Mouse (Mus musculus) Patski (cell line): ENCODE data around the gene Olfr1175-ps. TPM values are rescaled to one million over a fixed set of nuclear protein-coding genes. Genes with fewer than 3 reads are reported as not detected.

Source experiments
- ATAC-seq: fragments of 100-300 bp; one replicate; pipeline ENCODE4 v1.8.0; 2021
- CTCF ChIA-PET: fragments of 350-600 bp; sonication (Branson Sonifier 250); formaldehyde crosslinking; loops from one replicate; lab custom pipeline; 2022; ENCODE audit warnings: inconsistent platforms; lab: Charles Lee
- POLR2A ChIA-PET: fragments of 350-600 bp; sonication (Branson Sonifier 250); formaldehyde crosslinking; loops from one replicate; lab custom pipeline; 2022; ENCODE audit warnings: antibody characterized with exemption, inconsistent platforms; lab: Charles Lee
- DNase-seq: peaks from one replicate; pipeline ENCODE4 v3.0.0-alpha.2; 2011; ENCODE audit warnings: low read depth, low spot score
- H3K27me3 ChIP-seq: fragments of 371-371 bp; one replicate; pipeline ENCODE4 v1.5.1; 2021
- CTCF ChIP-seq: fragments of 100-300 bp; IDR thresholded peaks from one replicate; pipeline ENCODE4 v1.5.1; 2021
- in situ Hi-C: fragments of 300-500 bp; cut with MboI; formaldehyde crosslinking; loops from 3 replicates; pipeline ENCODE4 v1.11.1; 2018; ENCODE audit warnings: low pct_unique_long_range_greater_than_20kb, mixed read lengths
- polyA plus RNA-seq: library from polyadenylated mRNA; unstranded; gene quantifications from one replicate; pipeline ENCODE4 v1.2.3, GENCODE M21; 2021

Gene Olfr1175-ps
- polyA plus RNA-seq, result not detected

DNA sequence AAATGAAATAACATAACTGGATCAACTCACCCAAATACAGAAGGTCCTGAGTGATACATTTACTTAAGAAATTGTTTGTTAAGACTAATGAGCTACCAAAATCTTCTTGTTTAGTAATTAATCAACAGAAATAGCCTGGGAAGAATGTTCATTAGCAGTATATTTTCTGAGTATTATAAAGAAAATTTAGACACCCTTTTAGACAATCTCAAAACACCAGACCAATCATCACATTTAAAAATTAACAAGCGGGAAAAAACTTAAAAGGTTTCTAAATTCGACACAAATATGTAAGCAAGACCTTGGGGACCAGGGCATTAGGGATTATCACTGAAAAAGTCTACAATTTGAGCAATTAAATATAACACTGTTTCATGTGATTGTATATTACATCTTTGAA lies at the start of gene Olfr1175-ps:
TSS of gene Olfr1175-ps (minus strand) at position 101 of the 400 bp plus-strand sequence.
- in situ Hi-C loops, result no loop called here
- H3K27me3 ChIP-seq, result no peaks in the 10 kb centered on the region
- ATAC-seq (no peak), DNase-seq (no peak)
- CTCF ChIA-PET, result no interaction called here
- POLR2A ChIA-PET, result no interaction called here
- no peak for TF ChIP-seq CTCF

DNA sequence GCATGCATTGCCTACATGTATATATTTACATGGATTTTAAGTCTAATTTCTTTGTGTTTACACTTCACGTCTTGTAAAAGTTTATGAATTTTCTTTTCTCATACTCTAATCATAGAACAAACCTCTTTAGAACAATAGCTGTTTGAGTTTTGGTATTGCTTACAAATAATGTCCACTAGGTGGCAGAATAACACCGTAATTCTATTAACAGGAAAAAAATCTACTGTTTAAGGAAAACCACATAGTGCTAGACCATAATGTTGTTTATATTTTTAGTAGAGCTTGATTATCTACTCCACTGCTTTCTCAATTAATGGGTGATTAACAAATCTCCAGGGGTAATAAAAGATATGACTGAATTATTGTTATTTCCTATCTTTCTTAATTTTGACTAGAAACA lies 29.3 kb upstream of the Olfr1175-ps start:
- TF ChIP-seq CTCF, result no peak
- no peak for ATAC-seq
- DNase-seq, result no peak
- ChIA-PET POLR2A (no interaction called here), CTCF (interaction anchor here (1.0 to 2.0 kb wide), 3 partner anchors 15 to 17 kb away, joined by 3 to 5 read pairs (median 3); no protein-coding TSS in a partner anchor)
- H3K27me3 ChIP-seq, result no peaks in the 10 kb centered on the region
- in situ Hi-C loops, result loop anchor here (10.0 kb wide), 1 partner anchor 1188 kb away; no protein-coding TSS in a partner anchor

DNA sequence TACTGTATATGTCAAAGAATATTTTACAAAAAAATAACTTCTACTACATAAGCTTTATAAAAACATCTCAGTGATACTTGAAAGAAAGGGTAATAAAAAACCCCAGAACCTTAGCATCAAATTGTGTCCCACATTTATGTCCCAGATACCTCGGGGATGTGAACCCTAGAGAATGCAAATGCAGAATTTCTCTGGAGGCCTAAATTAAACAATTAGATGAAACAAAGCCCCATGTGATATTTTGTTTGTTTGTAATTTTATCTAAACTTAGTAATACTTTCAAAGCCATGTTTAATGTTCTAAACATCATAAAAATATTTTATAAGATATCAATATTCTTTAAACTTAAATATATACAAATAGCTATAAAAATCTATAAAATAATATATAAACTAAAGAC lies 19.4 kb upstream of the Olfr1175-ps start, which contains the start of gene Olfr1177-ps:
TSS of gene Olfr1177-ps (minus strand) at position 101 of the 400 bp plus-strand sequence.
- no peak for TF ChIP-seq CTCF
- ChIA-PET POLR2A (no interaction called here), CTCF (no interaction called here)
- ATAC-seq (no peak), DNase-seq (no peak)
- in situ Hi-C loops, result no loop called here
- no peaks in the 10 kb centered on the region for H3K27me3 ChIP-seq

DNA sequence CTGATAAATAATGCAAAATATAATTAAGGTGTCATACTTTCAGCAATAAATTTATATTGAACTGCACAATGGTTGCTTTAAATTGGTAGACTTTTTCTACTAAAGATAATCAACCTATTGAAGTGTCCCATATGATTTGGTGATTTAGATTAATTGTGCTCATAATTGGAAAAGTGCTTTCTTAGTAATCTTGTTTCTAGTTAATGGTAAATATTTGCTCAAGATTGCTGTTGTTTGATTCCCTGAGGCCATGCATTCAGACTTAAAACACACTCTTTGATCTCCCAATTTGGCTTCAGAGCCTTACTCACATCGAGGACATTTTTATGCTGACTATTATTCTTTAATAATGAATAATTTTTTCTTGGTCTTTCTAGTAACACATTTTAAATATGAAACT lies 9.4 kb upstream of the Olfr1175-ps start, which contains the start of gene Olfr1176:
TSS of gene Olfr1176 (plus strand) at position 301 of the 400 bp plus-strand sequence.
- in situ Hi-C loops, result no loop called here
- ChIA-PET POLR2A (no interaction called here), CTCF (no interaction called here)
- TF ChIP-seq CTCF, result no peak
- no peaks in the 10 kb centered on the region for H3K27me3 ChIP-seq
- ATAC-seq (no peak), DNase-seq (no peak)

DNA sequence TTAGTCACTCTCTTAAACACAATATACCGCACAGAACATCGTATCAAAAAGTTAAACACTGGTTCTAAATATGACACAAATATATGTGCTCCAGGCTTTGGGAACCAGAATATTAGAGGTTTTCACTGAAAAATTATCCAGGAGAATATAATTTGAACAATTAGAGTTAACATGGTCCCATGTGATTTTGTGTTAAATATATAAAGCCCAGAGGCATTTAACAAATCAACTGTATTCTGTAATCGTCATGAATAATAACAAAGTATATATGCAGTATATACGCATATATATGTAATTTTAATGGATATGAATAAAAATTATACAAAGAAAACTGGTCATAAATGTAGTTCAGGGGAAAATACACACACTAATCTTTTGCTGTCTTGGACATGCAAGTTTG lies 12.0 kb downstream of the Olfr1175-ps start, which contains the start of gene Olfr1174-ps:
TSS of gene Olfr1174-ps (minus strand) at position 101 of the 400 bp plus-strand sequence.
- no peaks in the 10 kb centered on the region for H3K27me3 ChIP-seq
- DNase-seq, result no peak
- ChIA-PET POLR2A (no interaction called here), CTCF (no interaction called here)
- no peak for ATAC-seq
- TF ChIP-seq CTCF, result no peak
- in situ Hi-C loops, result no loop called here

DNA sequence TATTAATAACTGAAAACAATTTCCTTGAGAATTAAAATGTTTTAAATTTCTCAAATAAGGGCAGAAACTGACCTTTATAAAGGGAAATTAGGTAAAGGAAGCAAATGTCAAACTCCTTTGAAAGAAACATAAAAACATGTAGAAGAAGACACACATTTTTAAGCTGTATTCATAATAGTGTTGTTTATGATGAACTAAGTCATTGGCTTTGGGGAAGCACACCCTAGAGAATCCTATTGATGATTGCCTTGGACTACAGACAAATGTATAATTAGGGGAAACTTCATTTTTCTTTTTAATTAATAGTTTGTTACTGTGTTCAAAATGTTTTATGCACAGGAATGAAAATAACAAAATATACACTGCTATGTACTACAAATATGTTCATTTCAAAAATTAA lies 47.2 kb downstream of the Olfr1175-ps start, which contains the start of gene Olfr1173:
TSS of gene Olfr1173 (minus strand) at position 101 of the 400 bp plus-strand sequence.
- DNase-seq (no peak), ATAC-seq (no peak)
- TF ChIP-seq CTCF, result no peak
- no peaks in the 10 kb centered on the region for H3K27me3 ChIP-seq
- CTCF ChIA-PET, result no interaction called here
- POLR2A ChIA-PET, result no interaction called here
- in situ Hi-C loops, result no loop called here

Other genes with a start within 250 kb of the Olfr1175-ps start
- gene Olfr1164, start 233.2 kb downstream of the Olfr1175-ps start, polyA plus RNA-seq, result not detected
- not detected for gene Olfr1166, start 198.9 kb downstream of the Olfr1175-ps start, polyA plus RNA-seq
- gene Olfr1167, start 172.0 kb downstream of the Olfr1175-ps start, polyA plus RNA-seq, result not detected
- gene Olfr1168, start 145.3 kb downstream of the Olfr1175-ps start, polyA plus RNA-seq, result not detected
- gene Olfr1170, start 98.9 kb downstream of the Olfr1175-ps start, polyA plus RNA-seq, result not detected
- 0.03 TPM for gene Olfr1173, start 47.3 kb downstream of the Olfr1175-ps start, polyA plus RNA-seq
- gene Olfr1174-ps, start 12.1 kb downstream of the Olfr1175-ps start, polyA plus RNA-seq, result not detected
- gene Olfr1176, start 9.5 kb upstream of the Olfr1175-ps start, polyA plus RNA-seq, result not detected
- gene Olfr1177-ps, start 19.3 kb upstream of the Olfr1175-ps start, polyA plus RNA-seq, result not detected
- not detected for gene Olfr1178, start 59.8 kb upstream of the Olfr1175-ps start, polyA plus RNA-seq
- gene Olfr1179, start 79.2 kb upstream of the Olfr1175-ps start, polyA plus RNA-seq, result not detected
- gene Olfr1180, start 91.9 kb upstream of the Olfr1175-ps start, polyA plus RNA-seq, result not detected
- not detected for gene Olfr1181, start 99.0 kb upstream of the Olfr1175-ps start, polyA plus RNA-seq
- gene Gm13757, start 121.9 kb upstream of the Olfr1175-ps start, polyA plus RNA-seq, result not detected
- not detected for gene Olfr1183, start 127.7 kb upstream of the Olfr1175-ps start, polyA plus RNA-seq
- gene Olfr1184, start 156.4 kb upstream of the Olfr1175-ps start, polyA plus RNA-seq, result not detected
- gene Olfr1185-ps1, start 166.1 kb upstream of the Olfr1175-ps start, polyA plus RNA-seq, result not detected
- not detected for gene Olfr1186, start 191.3 kb upstream of the Olfr1175-ps start, polyA plus RNA-seq
- not detected for gene Olfr1188, start 229.7 kb upstream of the Olfr1175-ps start, polyA plus RNA-seq